Mouse (Mus musculus) cerebellum, postnatal 36 days (tissue): ENCODE data around the gene Pank3.

Experiments used
- DNase-seq, 2 experiments: peaks; one replicate each; pipeline ENCODE4 v3.0.0; 2021 to 2022; ENCODE audit warnings: mixed read lengths in 2 of 2

Pank3 gene

DNA sequence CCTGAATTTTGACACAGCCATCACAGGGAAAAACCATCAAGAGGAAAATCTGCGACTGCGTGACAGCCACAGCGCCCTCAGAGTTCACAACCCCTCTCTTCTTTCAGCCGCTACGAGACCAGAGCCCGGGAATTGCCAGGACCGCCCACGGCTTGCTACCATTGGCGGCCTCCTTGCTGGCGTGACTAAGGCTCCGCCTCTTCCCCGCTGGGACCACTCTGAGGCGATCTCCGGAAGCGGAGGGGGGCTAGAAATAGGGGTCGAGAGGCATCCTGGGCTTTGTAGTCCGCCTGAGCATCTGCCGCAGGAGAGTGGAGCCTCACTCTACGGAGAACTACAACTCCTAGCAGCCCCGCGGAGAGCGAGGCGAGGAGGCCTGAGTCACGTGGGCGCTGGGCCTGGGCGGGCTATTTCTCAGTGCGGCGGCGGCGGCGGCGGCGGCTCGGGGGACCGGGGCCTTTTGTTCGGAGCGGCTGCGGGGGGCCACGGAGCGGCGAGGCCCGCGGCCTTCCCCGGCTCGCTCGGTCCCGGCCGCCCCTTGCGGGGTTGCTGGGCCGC, at the start of gene Pank3:
Gene Pank3 (plus strand): TSS at position 297 of the 558 bp plus-strand sequence.
- peak; percentile 95 to 97 for DNase-seq

DNA sequence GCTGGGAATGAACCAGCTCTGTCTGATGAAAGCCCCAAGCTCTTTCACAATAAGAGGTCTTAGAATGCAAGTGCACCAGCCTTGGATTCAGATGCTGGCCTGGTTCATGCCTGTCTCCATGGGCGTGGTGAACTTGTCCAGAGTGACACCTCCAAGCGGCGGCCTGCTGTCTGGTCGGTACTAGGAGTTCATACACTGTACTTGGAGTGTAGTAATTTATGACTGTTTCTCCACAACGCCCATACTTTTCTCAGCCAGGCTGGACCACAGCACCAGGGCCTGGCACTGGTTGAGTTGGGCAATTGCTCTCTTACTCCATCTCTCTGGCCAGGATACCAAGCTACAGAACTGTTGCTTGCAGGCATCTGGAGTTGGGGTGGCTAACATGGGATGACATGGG, 45.4 kb upstream of the Pank3 start:
- no peak for DNase-seq

DNA sequence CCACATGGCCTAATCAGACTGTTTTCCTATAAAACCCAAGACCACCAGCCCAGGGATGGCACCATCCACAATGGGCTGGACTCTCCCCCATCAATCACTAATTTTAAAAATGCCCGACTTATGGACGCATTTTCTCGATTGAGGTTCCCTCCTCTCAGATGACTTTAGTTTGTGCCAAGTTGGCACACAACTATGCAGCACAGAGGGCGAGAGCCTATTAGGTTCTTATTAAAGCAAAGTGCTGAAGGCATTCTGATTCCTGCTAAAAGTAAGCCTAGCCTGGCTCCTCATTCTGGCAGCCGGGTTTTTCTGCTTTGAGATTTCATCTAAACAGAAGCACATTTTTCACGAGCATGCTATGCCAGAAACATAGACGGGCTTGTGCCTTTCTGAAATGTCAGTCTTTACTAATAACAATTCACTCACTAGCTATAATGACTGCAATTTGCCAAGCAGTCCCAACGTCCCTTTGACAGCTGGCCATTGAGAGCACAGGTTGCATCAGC, 42.9 kb upstream of the Pank3 start:
- DNase-seq: no peak

DNA sequence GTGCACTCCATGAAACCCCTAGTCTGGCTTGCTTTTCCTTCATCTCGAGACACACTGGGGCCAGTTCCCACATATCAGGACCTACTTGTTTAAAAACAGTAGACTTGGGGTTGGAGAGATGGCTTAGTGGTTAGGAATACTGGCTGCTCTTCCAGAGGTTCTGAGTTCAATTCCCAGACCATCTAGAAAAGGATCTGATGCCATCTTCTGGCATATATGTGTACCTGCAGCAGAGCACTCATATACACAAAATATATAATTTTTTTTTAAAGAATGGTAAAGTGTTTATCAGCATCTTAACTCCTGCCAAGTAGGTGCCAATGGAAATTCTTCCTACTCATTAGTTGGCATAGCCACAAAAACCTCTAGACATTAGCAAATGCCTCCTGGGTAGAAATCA, 41.1 kb upstream of the Pank3 start:
- DNase-seq: no peak

DNA sequence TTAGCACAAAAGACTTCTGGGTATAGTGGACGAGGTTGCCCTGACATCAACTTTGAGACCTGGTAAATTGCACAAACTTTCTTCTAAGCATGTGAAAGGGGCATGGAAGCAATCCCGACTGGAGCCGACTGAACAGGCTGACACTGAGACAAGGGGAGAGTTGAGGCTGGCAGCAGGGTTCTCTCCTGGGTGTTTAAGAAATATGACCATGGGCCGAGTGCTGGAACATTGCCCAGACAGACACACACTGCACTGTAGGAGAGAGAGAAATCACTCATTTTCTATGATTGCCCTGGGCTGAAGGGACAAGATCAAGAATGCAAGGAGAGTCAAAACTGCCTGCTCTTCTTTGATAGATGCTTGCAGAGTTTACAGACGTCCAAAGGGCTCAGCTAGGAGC, 40.1 kb upstream of the Pank3 start:
- DNase-seq: no peak

DNA sequence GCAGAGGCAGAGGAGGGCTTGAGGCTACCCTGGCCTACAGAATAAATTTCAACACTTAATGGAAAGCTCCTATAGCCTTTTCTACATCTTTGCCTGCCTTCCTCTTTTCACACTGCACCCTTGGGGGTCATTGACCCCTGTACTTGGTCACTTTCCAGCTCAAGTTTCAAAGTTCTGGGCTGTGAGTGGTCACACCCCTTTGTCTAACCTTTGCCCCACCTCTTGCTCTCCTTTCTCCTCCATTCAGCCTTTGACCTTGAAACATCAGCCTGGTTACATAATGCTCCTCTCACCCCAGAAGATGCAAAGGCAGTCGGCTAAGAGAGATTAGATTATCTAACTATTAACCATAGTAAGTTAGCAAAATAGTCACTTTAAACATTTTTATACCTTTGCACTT, 36.9 kb upstream of the Pank3 start:
- DNase-seq: no peak

DNA sequence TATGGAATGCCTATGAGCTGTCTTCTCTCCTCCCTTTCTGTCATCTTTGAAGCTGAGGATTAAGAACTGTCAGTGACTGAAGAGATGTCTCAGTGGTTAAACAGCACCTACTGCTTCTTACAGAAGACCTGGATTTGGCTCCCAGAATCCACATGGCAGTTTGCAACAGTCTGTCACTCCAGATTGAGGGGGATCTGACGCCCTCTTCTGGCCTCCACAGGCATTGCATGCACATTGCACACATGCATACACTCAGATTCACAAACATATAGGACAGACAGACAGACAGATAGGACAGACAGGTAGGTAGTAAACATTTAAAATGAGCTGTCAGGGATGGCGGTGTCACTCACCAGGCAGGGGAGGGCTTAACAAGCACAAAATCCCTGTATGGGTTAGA, 32.5 kb upstream of the Pank3 start:
- DNase-seq: no peak

DNA sequence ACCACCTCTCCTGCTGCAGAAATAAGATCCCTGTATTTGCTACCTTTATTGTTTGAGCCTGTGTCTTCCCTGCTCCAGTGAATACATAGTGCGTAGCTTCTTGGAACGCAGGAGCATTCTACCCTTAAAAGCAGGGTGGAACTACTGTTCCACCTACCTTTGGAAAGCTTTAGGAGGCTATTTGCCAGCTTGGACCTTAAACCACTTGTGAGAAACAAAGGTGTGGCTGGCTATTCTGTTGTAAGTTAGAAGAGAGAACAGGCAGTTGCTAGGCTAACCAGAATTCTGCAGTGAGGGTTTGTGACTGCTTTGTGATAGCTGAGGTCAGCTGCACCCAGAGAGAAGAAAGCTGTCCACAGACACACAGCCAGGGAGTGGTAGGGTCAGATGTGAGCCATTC, 32.0 kb upstream of the Pank3 start:
- no peak for DNase-seq

DNA sequence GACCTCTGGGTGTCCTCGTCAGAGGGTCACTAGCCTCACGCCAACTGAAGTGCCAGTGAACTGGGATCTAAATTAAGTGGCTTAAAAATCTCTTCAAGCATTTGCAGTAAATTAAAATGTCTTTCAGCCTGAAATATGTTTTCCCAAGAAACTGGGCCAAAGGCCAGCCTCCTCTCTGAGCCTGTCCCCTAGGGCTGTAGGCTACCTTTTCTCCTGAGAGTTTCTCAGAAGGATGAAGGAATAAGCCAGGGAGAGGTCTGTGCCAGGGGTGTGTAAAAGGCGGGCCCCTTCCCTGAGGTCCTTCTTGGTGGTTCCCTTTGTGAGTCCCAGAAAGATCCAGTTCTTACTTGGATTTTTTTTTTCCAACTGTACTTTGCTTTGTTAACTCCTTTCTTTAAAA, 31.2 kb upstream of the Pank3 start:
- no peak for DNase-seq

DNA sequence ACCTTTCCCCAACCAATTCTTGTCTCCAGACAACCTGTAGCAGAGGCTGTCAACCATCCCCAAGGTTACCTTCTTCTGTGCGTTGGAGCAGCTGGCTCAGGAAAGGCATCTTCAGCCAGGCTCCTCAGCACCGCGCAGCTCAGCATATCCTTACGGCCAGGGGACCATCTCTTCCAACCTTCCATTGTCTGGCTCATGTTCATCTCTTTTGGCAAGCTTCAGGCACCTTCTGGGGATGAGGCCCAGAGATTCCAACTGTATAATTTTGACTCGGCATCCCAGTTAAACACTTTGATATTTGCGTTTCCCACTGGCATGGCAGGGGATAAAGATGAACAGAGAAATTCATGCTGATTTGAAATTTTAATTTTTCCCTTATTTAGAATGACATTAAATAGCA, 25.7 kb upstream of the Pank3 start:
- DNase-seq: peak; percentile 14 to 16

DNA sequence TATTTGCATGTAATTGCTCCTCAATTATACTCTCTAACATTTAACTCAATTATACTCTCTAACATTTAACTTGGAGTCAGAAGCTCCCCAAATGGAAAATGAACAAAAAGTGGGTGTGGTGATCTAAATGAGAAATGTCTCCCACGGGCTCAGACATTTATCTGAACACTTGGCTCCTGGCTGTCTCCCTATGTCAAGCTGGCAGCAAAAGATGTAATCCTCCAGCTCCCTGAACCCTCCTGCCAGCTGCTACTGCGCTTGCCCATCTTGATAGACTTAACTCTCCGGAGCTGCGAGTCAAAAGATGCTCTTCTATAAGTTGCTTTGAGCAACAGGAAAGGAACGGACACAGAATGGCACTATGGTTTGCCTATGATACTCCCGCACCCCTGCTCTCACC, 24.7 kb upstream of the Pank3 start:
- DNase-seq: no peak

DNA sequence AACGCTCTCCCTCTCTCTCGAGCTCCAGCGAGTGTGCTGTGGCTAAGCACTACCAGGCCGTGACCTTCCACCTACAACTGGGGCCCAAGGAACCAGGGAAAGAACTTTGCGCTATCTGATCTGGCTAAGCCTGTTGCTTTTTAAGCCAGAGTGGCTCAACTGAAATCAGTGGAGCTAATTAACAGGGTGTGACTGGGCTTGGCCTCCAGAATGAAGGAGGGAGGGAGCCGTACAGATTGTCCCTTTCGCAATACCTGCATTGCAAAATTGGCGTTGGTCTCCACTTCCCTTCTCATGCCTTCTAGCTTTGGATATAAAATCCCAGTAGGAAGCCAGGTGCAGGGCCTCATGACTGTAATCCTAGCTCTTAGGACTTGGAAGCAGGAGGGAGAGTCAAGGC, 18.7 kb upstream of the Pank3 start:
- DNase-seq: no peak

DNA sequence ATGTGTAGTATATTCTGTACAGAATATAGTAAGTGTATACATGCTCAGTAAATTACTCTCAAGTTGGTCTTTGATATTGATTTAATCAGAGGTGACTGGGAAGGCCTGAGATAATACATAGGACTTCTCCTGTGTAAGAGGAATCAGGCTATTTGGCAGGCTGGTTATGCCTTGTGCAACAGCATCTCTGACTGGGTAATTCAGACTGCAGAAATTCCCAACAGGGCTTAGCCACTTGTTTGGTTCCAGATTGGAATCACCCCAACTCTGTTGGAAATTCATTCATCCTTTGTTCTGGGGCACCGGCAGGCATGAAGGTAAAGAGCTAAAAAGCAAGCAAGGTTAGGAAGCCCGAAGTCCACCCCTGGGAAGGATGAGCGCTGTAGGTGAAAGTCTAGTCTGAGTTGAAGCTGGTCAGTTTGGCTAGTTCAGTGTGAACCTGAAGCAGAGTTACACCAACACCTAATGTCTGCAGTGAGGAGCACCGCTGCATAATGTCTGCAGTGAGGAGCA, 14.3 kb upstream of the Pank3 start:
- no peak for DNase-seq

DNA sequence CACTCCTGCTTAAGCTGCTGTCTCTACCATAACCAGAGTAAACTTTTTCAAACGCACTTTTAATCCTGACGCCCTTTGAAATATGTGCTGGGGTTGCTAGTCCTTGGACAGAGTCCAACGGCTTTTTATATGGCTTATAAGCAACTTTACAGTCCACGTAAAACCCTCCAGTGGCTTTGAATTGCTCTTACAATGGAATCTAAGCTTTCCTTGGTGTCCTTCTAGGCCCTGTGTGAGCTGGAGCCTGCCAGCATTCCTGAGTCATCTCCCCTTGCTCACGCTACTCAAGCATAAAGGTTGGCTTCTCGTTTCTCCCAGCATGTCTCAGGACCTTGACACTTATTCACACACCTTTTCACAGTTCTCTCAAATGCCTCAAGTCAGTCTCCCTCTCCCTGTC, 13.7 kb upstream of the Pank3 start:
- DNase-seq: no peak

DNA sequence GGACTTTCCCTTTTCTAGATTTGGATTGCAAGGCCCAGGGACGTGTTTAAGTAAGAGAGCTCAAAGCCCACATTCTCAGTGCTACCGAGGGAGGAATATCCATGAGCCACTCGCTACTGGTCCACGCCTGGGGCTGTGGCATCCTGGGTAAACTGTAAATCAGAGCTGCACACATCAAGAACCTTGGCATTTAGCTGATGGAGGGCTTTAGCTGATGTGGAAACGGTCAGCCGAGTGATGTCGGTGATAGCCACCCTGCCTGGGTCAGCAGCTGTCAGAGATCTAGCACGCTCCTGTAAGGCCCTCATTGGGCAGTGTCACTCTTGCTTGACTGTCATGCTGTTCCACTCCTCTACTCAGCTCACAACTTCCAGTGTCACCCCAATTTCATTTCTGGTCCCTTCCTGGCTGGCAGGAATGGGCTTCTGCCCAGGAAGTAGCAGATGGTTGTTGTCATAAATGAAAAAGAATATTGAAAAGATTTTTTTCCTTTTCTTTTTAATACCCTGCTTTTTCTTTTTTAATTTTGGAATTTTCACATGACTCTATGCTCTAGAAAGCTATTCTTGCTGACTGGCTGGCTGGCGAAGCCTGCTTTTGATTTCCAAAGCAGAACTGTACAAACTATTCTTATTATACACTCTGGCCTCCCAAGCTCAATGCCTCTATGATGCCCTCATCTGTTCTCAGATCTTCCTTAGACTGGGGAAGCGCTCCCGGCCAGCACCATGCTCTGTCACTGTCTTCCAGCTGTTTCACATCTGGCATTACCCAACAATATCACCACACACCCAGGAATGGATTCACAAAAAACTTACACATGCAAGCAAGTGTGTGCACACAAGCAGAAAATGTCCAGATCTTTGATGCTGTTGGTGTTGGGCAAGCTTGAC, 12.6 kb upstream of the Pank3 start:
- no peak for DNase-seq

DNA sequence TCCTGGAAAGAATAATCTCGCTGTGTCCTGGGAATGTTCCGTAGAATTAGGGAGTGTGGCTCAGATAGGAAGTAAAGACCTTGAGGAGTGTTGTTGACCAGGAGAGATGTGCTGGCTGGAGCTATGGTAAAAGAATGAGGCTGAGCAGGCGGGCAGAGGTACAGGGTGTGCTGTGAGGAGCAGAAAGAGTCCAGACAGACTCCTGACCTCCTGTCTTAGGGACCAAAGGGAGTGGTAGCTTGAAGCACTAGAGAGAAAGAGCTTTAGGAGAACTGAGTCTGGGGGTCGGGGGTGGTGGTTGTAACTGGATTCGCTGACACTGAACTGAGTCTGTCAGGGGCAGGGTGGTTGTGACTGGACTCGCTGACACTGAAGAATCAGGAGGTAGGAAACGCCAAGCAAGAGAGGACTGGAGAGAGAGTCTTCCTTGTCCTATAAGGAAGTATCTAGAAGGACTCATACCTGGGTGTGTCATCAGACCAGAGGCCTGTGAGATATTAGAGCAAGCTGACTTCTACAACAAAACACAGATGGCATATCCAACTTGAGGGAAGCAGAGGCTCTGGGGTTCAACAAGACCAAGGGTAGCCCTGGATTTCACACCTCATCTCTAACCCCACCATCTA, 9.2 kb upstream of the Pank3 start:
- no peak for DNase-seq

DNA sequence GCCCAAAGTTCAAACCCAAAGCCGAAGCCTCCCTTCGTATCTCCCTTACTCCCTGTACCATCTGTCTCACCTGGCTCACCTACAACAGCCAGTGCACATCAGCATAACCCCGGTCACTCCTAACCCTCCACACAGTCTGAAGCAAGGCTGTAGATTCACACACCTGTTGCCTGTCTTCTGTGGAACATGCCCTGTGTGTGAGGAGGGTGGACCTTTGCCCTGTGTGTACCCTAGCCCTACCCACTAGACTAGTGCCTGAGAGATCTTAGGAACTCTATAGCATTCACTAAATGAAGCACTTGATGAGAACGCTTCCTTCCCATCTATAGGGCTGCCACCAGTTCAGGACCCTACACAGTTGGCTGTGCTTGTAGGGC, 8.7 kb upstream of the Pank3 start:
- DNase-seq: no peak

DNA sequence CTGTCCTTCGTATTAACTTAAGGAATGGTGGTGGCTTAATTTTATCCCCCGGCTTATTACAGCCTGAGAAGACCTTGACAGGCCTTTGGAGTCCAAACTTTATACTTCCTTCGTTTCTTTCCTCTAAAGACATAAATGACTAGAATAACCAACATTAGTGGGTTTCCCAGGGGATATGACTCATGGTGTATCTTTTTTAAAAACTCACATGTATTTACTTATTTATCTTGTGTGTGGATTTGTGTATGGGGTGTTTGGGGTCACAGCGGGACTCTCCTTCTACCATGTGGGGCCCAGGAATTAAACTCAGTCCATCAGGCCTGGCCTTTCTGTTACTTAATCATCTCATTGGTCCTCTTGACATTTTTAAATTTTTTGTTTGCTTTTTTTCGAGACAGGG, 2.4 kb upstream of the Pank3 start:
- no peak for DNase-seq

DNA sequence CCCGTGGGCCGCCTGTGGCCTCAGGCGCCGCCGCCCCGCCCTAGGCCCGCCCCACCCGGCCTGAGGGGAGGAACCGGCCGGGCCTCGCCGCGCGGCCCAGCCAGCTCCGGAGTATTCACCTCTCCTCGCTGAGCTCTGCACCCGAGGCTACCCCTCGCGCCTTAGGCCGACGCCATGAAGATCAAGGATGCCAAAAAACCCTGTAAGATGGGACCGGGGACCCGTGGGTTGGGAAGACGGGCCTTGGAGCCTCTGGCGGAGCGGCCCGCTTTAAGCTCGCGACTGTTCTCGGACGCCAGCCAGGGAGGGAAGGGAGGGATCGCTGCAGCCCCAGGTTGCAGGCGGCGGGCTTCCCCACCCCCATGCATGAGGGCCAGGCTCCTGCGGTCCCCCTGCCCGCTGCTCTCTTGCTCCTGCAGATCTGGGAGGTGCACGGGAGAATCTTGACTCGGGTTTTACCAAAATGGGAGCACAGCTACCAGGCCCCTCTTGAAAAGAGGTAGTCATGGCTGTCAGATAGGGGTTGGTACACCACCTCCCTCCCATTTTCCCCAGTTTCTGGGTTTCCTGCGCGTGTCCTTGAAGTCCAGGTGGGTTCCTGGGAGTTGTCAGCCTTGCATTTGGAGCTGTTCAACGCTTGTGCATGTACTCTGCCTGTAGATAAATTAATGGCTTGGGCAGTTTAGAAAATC, 608 bp downstream of the Pank3 start:
- DNase-seq: peak; percentile 70 to 74

DNA sequence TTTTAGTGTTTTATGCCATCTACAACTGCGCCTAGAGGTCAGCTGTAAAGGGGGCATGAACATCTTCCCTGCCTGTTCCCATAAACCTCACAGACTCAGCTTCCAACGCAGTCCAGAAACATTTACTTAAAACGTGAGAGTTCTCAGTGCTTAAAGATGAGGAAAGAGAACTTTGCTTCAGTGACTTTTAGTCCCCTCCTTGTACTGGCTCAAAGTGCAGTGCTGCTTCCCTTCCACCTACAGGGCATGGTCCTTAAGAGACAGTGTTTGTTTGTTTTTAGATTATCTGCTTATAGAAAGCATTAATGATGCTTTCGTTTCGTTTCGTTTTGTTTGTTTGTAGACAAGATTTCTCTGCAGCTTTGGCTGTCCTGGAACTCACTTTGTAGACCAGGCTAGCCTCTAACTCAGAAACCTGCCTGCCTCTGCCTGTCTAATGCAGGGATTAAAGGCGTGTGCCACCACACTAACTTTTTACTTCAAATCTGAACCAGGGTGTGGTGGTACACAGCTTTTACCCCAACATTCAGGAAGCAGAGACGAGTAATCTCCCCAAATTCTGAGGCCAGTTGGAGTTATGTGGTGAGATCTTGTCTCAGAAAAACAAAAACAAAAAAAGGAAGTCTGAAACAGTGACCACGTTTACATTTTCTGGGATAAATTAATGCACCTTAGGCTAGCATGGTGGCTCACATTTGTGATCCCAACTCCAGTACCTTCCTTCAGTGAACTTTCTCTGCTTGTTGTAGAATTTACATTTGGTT, 1.6 kb downstream of the Pank3 start:
- DNase-seq: no peak

DNA sequence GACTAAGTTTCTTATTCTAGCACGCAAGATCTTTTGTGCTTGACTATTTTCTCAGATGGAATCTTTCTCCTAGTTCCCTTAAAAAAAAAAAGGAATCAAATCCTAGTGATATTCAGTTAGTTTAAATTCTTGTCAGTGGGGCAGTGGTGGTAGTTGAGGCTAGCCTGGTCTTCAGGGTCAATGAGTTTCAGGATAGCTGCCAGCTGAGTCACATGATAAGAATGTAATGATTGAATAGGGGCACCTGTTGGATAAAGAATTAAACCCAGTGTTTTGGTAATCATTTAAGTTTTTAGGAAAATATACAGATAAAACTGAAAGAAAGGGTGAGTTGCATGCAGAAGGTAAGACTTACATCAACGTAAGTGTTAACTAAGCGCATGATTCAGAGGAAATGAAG, 6.3 kb downstream of the Pank3 start:
- DNase-seq: no peak

DNA sequence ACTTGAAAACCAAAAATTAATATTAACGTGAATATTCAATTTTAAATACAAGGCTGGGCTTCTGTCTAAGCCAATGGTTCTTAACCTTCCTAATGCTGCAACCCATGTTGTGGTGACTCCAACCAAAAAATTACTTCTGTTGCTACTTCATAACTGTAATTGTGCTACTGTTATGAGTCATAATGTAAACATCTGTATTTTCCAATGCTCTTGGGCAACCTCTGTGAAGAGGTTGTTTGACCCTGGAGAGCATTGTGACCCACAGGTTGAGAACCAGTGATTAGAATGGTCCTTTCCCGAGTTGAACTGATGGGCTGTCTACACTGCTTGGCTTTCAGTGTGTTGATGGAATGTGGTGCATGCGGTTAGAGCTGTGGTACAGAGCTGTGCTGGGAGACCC, 7.2 kb downstream of the Pank3 start:
- DNase-seq: no peak

DNA sequence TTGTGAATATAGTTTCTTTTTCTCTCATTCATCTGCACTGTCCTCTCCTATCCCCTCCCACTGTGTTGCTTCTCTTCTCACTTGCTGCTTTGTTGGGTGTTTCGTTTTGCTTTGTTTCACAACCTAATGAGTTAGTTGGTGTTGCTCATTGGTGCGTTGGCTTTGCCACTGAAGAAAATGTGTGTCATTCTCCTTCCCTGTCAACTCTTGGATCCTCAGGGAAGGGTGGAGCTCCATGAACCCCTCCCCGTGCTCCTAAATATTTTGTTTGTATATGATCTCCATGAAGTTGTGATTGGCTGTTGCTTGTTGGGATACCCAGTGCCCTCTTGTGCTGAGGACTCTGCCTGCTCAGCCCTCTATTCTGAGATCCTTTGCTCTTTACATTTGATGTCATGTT, 11.1 kb downstream of the Pank3 start:
- DNase-seq: no peak
